Mouse (Mus musculus) heart, postnatal 0 days (tissue): ENCODE measurements around the gene Lrch1. TPM values are rescaled to one million over a fixed set of nuclear protein-coding genes. Genes with fewer than 3 reads are reported as not detected.

Source experiments
- ATAC-seq: fragments of 200-750 bp; cut with Nextera tagmentation; 2 replicates; pipeline ENCODE4 v1.8.0; 2017; ENCODE audit warnings: low read depth, moderate number of reproducible peaks, moderate library complexity; ENCODE audit not compliant: insufficient read depth
- DNase-seq: peaks from one replicate; pipeline ENCODE4 v3.0.0-alpha.2; 2016; ENCODE audit warnings: low spot score
- H3K27ac ChIP-seq: fragments of 300-500 bp; sonication (generic); 2 replicates; pipeline ENCODE4 v1.5.1; 2014; ENCODE audit warnings: low read depth, mild to moderate bottlenecking
- H3K27me3 ChIP-seq: fragments of 300-500 bp; sonication (generic); 2 replicates; pipeline ENCODE4 v1.6.1; 2014; ENCODE audit warnings: low read length, mixed read lengths; ENCODE audit not compliant: control insufficient read depth, insufficient read depth
- H3K36me3 ChIP-seq: fragments of 300-500 bp; sonication (generic); replicated peaks from 2 replicates; pipeline ENCODE4 v1.6.1; 2014; ENCODE audit warnings: low read length, mixed read lengths; ENCODE audit not compliant: control insufficient read depth, insufficient read depth
- H3K4me1 ChIP-seq: fragments of 300-500 bp; sonication (generic); 2 replicates; pipeline ENCODE4 v1.6.1; 2014; ENCODE audit warnings: antibody characterized with exemption; ENCODE audit not compliant: control insufficient read depth, insufficient read depth
- H3K4me2 ChIP-seq: fragments of 300-500 bp; sonication (generic); 2 replicates; pipeline ENCODE4 v1.6.1; 2014; ENCODE audit warnings: low read depth, mild to moderate bottlenecking, low read length, moderate library complexity
- H3K4me3 ChIP-seq: fragments of 300-500 bp; sonication (generic); 2 replicates; pipeline ENCODE4 v1.5.1; 2014; ENCODE audit warnings: low read depth, low read length
- H3K9ac ChIP-seq: fragments of 300-500 bp; sonication (generic); replicated peaks from 2 replicates; pipeline ENCODE4 v1.6.1; 2014; ENCODE audit warnings: low read depth, low read length, mixed read lengths
- H3K9me3 ChIP-seq: fragments of 300-500 bp; sonication (generic); replicated peaks from 2 replicates; pipeline ENCODE4 v1.6.1; 2016; ENCODE audit warnings: low read length; ENCODE audit not compliant: control insufficient read depth
- CTCF ChIP-seq: IDR thresholded peaks from 2 replicates; pipeline ENCODE4 v1.5.1; 2016; ENCODE audit warnings: antibody characterized with exemption, control low read depth, low read depth
- EP300 ChIP-seq: IDR thresholded peaks from 2 replicates; pipeline ENCODE4 v1.6.1; 2016; ENCODE audit warnings: antibody characterized with exemption, low read depth
- WGBS: fragments of 180-500 bp; shearing (Covaris S2); extraction: QIAGEN DNeasy Blood & Tissue Kit; methylation state at CpG from one replicate; pipeline ENCODE4 v1.1.7; 2014; 5-methylcytosine and 5-hydroxymethylcytosine counted together
- polyA plus RNA-seq: library from polyadenylated mRNA; unstranded; fragments of >200 nt; fragmentation: Nextera tagmentation; extraction: Ambion mirVana; gene quantifications from 2 replicates; pipeline ENCODE4 v1.2.1, GENCODE M21; 2015
- total RNA-seq: library from RNA; depleted of rRNA; stranded (reverse); fragments of >200 nt; gene quantifications from 2 replicates; pipeline ENCODE4 v1.2.3, GENCODE M21; 2014; ENCODE audit warnings: low replicate concordance

Lrch1 gene
- total and polyA plus RNA-seq, 2 experiments from 2014 or later: 8.4 to 14.2 TPM

- no peak for DNase-seq
- H3K4me1 ChIP-seq: peaks cover 16% of the 10 kb centered on the region
- no peak overlapping the region for H3K4me2 ChIP-seq
- no peak overlapping the region for H3K27ac ChIP-seq
- no peaks in the 10 kb centered on the region for H3K36me3 ChIP-seq
- TF ChIP-seq CTCF (no peak), EP300 (no peak)
- no peaks in the 10 kb centered on the region for H3K9me3 ChIP-seq
- no peak overlapping the region for H3K9ac ChIP-seq
- WGBS: 44% methylated on average over 11 of the region's 11 CpGs
- no peak overlapping the region for H3K4me3 ChIP-seq
- peak; percentile 62; the same call in 1 of the 2 replicates for ATAC-seq
- H3K27me3 ChIP-seq: no peaks in the 10 kb centered on the region
These were observed 20.6 kb downstream of the Lrch1 start for GRCm38 (mm10) chr14:74926899-74927571.

GRCm38 (mm10) chr14:74925951-74926517 lies 21.6 kb downstream of the Lrch1 start:
- Histone ChIP-seq H3K27ac (no peak overlapping the region), H3K4me2 (no peak overlapping the region)

GRCm38 (mm10) chr14:74924521-74924920 lies 23.2 kb downstream of the Lrch1 start:
- Histone ChIP-seq H3K36me3 (peaks cover 6% of the 10 kb centered on the region; the same call in 1 of the 2 replicates), H3K4me1 (peaks cover 16% of the 10 kb centered on the region), H3K9ac (no peak overlapping the region), H3K9me3 (no peaks in the 10 kb centered on the region), H3K27ac (no peak overlapping the region), H3K4me2 (no peak overlapping the region), H3K27me3 (no peaks in the 10 kb centered on the region), H3K4me3 (no peak overlapping the region)
- DNase-seq (no peak), ATAC-seq (no peak)
- TF ChIP-seq EP300 (no peak), CTCF (no peak)
- 78% methylated on average over 3 of the region's 3 CpGs for WGBS

More at GRCm38 (mm10) chr14:74925951-74926517, 21.6 kb downstream of the Lrch1 start:
- 47% methylated on average over 9 of the region's 9 CpGs for WGBS
- Histone ChIP-seq H3K9ac (no peak overlapping the region), H3K36me3 (no peaks in the 10 kb centered on the region), H3K4me1 (peaks cover 16% of the 10 kb centered on the region), H3K9me3 (no peaks in the 10 kb centered on the region), H3K4me3 (no peak overlapping the region), H3K27me3 (no peaks in the 10 kb centered on the region)
- TF ChIP-seq CTCF (no peak), EP300 (no peak)
- DNase-seq (no peak), ATAC-seq (no peak)

GRCm38 (mm10) chr14:74924031-74924430 lies 23.6 kb downstream of the Lrch1 start:
- TF ChIP-seq CTCF: no peak
- no peak for TF ChIP-seq EP300
- peaks cover 18% of the 10 kb centered on the region for H3K4me1 ChIP-seq
- no peaks in the 10 kb centered on the region for H3K9me3 ChIP-seq
- no peak overlapping the region for H3K27ac ChIP-seq
- no peak for DNase-seq
- ATAC-seq: no peak
- no peak overlapping the region for H3K9ac ChIP-seq
- H3K36me3 ChIP-seq: peaks cover 6% of the 10 kb centered on the region; the same call in 1 of the 2 replicates
- H3K27me3 ChIP-seq: no peaks in the 10 kb centered on the region
- 38% methylated on average over 2 of the region's 2 CpGs for WGBS
- no peak overlapping the region for H3K4me3 ChIP-seq
- H3K4me2 ChIP-seq: no peak overlapping the region

- 69% methylated on average over 12 of the region's 12 CpGs for WGBS
- Histone ChIP-seq H3K4me3 (no peak overlapping the region), H3K4me2 (no peak overlapping the region), H3K36me3 (peaks cover 6% of the 10 kb centered on the region; the same call in 1 of the 2 replicates), H3K9ac (no peak overlapping the region), H3K27me3 (no peaks in the 10 kb centered on the region), H3K9me3 (no peaks in the 10 kb centered on the region), H3K4me1 (peaks cover 22% of the 10 kb centered on the region; the same call in 1 of the 2 replicates), H3K27ac (no peak overlapping the region)
- ATAC-seq (no peak), DNase-seq (no peak)
- TF ChIP-seq CTCF (no peak), EP300 (no peak)
These were observed 25.5 kb downstream of the Lrch1 start for GRCm38 (mm10) chr14:74922039-74922736.
